Mouse (Mus musculus) NIH3T3 (cell line): ENCODE results near the gene Cds2.
"Not testable (repeated sequence)": the region's sequence is repeated elsewhere in the genome, so short reads cannot be mapped to it uniquely, and the experiment has no call there.

Experiments used
- DNase-seq: peaks from one replicate; pipeline ENCODE4 v3.0.0-alpha.2; 2012; ENCODE audit warnings: low read depth

Gene Cds2

GRCm38 (mm10) chr2:132292083-132292482, 29.1 kb downstream of the Cds2 start:
- DNase-seq, result no peak

GRCm38 (mm10) chr2:132293694-132294450, 30.9 kb downstream of the Cds2 start:
- no peak for DNase-seq

GRCm38 (mm10) chr2:132298250-132298649, 35.3 kb downstream of the Cds2 start:
- no peak for DNase-seq

- DNase-seq, result no peak
Measured at GRCm38 (mm10) chr2:132301436-132301835, 38.5 kb downstream of the Cds2 start.

GRCm38 (mm10) chr2:132305165-132305564, 42.2 kb downstream of the Cds2 start:
- DNase-seq, result no peak

- peak; percentile 45 for DNase-seq
Measured at GRCm38 (mm10) chr2:132305988-132306387, 43.0 kb downstream of the Cds2 start.

- no peak for DNase-seq
Measured at GRCm38 (mm10) chr2:132307213-132307843, 44.4 kb downstream of the Cds2 start.

- DNase-seq, result no peak
Measured at GRCm38 (mm10) chr2:132308829-132309228, 45.9 kb downstream of the Cds2 start.

GRCm38 (mm10) chr2:132309398-132309930, 46.5 kb downstream of the Cds2 start:
- no peak for DNase-seq

GRCm38 (mm10) chr2:132312616-132313015, 49.7 kb downstream of the Cds2 start:
- DNase-seq, result no peak

GRCm38 (mm10) chr2:132313568-132313967, 50.6 kb downstream of the Cds2 start:
- no peak for DNase-seq

GRCm38 (mm10) chr2:132314057-132314456, 51.1 kb downstream of the Cds2 start:
- not testable (repeated sequence) for DNase-seq

- peak; percentile 92 for DNase-seq
Measured at GRCm38 (mm10) chr2:132316041-132316808, 53.3 kb downstream of the Cds2 start.

- no peak for DNase-seq
Measured at GRCm38 (mm10) chr2:132317178-132317577, 54.2 kb downstream of the Cds2 start.

GRCm38 (mm10) chr2:132320516-132320915, 57.6 kb downstream of the Cds2 start:
- DNase-seq, result no peak

- peak; percentile 91 for DNase-seq
Measured at GRCm38 (mm10) chr2:132323541-132323940, 60.6 kb downstream of the Cds2 start.

GRCm38 (mm10) chr2:132337202-132337601, 74.3 kb downstream of the Cds2 start:
- no peak for DNase-seq

- DNase-seq, result peak; percentile 82
Measured at GRCm38 (mm10) chr2:132340350-132340749, 77.4 kb downstream of the Cds2 start.

GRCm38 (mm10) chr2:132341293-132341692, 78.3 kb downstream of the Cds2 start:
- DNase-seq, result no peak

- no peak for DNase-seq
Measured at GRCm38 (mm10) chr2:132343846-132344245, 80.9 kb downstream of the Cds2 start.
